Mouse (Mus musculus) embryonic stem cell, embryonic (primary cell): Measurements from ENCODE around the gene Gm21987.

Experiments
- CTCF ChIA-PET, 4 experiments: fragments of 300-600 bp in 2 of 4; fragments of 350-600 bp in 2 of 4; sonication (Branson Sonifier 250); formaldehyde crosslinking; loops; one replicate each; lab custom pipeline; 2022; ENCODE audit warnings: inconsistent platforms in 2 of 4; lab: Charles Lee
- POLR2A ChIA-PET, 4 experiments: fragments of 300-600 bp in 2 of 4; fragments of 350-600 bp in 2 of 4; sonication (Branson Sonifier 250); formaldehyde crosslinking; loops; one replicate each; lab custom pipeline; 2022; ENCODE audit warnings: antibody characterized with exemption in 4 of 4, inconsistent platforms in 1 of 4; lab: Charles Lee

The Gm21987 gene

DNA sequence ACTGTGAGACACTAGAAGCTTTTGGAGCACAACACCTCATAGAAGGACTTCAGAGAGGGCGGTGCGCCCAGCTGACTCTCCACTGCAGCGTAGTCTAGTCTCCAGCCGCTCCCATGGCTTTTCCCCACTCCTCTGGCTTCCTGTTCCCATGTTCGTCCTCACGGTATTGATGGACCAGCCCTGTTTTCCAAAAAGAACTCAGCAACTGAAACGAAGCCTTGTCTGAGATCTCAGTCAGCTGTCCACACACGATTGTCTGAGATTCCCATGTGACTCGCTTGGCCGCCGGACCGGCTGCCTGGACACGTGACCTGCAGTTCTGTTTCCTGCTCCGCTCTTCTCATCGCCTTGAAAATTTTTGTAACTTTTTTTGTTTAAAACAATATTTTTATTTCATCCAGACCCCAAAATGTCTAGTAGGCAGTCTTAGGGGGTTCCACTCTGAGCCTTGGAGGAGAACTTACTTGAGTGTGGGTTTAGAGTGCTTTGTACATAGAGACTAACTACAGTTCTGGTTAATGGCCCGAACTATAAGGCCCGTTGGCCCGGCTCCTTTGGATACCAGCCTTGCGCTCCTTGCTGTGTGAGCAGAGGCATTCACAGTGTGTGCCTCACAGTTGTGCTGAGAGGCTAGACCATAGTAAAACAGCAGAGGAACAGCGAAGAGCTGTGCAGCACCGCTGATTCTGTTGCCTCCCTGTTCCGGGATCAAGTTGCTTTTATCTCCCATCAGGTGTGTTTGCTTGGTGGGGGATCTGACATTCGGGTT, 45.5 kb downstream of the Gm21987 start:
- CTCF ChIA-PET: interaction anchor here in 2 of 4 experiments (0.6 to 1.0 kb wide), 2 partner anchors 90 to 104 kb away, joined by 3 to 5 read pairs; no protein-coding TSS in a partner anchor
- POLR2A ChIA-PET: interaction anchor here in 3 of 4 experiments (0.6 to 10.5 kb wide), 38 partner anchors 7 to 323 kb away, joined by 3 to 104 read pairs (median 4); partner anchors contain the start of genes Cox17 (in 2 of the 3), Gm21987 (in 2 of the 3) and Tmem39a (in 1 of the 3)

DNA sequence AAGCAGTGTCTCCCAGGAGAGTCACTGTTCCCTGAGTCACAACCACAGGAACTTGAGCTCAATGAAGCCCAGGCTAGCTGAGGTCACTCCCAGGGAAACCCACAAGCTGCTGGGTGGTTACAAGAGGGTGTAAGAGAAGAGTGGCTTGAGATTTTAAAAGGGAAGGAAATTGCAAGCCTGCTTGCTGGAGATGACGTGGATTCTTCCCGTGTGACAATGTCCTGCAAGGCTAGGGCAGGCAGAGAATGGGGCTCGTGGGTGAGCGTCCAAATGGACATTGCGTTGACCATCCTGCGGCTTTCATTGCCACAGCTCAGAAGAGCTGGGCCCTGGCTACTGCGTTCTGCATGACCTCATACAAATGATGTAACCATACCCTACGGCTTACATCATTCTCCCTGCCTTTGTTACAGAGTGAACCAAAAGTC, 47.4 kb downstream of the Gm21987 start:
- ChIA-PET POLR2A (interaction anchor here (0.6 to 10.5 kb wide), 38 partner anchors 9 to 306 kb away, joined by 3 to 104 read pairs (median 4); partner anchors contain the start of genes Adprh (in 3 of the 4), Cox17 (in 2 of the 4), Gm21987 (in 2 of the 4) and Gsk3b (in 1 of the 4)), CTCF (interaction anchor here in 1 of 4 experiments (0.5 to 0.6 kb wide), 2 partner anchors 714 to 1358 kb away, joined by 4 read pairs; no protein-coding TSS in a partner anchor)

DNA sequence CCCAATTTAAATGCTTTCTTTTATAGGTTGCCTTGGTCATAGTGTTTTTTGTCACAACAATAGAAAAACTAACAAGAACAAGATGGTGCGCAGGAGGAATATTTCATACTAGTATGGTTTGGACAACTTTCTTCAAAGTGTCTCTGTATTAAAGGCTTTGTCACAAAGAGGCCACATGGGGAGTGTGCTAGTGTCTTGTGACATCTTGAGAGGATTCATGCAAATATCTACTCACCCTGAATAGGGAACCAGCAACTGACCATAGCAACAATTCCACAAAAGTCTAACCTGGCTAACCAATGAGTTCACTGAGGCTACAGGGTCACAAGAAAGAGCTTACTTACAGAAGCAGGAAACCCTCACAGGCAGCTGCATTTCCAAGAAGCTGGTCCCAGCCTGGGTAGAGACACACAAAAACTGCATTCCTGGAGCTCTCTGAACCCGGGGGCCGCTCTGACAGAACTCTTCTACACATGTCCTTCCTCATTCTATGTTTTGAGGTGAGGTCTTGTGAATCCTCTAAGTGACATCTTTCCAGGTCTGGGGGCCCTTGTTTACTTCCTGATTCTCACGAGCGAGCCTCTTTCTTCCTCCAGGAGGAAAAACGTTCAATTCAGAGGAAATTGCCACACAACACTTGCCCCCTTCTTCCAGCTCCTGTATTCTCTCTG, 48.4 kb downstream of the Gm21987 start:
- ChIA-PET CTCF (interaction anchor here in 2 of 4 experiments (0.6 kb wide), 2 partner anchors 12 to 88 kb away, joined by 3 read pairs; no protein-coding TSS in a partner anchor), POLR2A (interaction anchor here (0.6 to 10.5 kb wide), 32 partner anchors 11 to 307 kb away, joined by 3 to 104 read pairs (median 4); partner anchors contain the start of genes Adprh (in 2 of the 4), Cox17 (in 1 of the 4), Gm21987 (in 1 of the 4) and Gsk3b (in 1 of the 4))

DNA sequence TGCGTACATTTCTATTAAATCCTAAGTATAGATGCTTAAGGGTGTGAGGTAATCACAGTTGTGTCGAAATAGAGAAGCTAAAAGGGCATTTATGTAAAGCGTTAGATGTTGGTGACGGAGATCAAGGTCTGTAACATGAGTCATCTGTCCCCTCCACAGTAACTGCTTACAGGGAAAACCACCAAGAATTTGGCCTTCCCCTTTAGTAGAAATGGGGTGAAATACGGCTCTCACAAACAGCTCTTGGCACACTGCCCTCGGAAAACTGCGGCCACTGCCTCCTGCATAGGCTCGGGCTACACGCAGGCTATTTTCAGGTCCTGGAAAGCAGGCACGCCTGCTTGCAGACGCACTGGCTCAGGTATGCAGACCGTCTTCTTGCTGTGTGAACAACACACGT, 49.3 kb downstream of the Gm21987 start:
- ChIA-PET POLR2A (interaction anchor here in 3 of 4 experiments (0.6 to 10.5 kb wide), 17 partner anchors 10 to 147 kb away, joined by 3 to 104 read pairs (median 7); partner anchors contain the start of genes Cox17 (in 1 of the 3), Gm21987 (in 1 of the 3) and Maats1 (in 1 of the 3)), CTCF (interaction anchor here in 1 of 4 experiments (0.6 kb wide), 1 partner anchor 87 kb away, joined by 3 read pairs; no protein-coding TSS in a partner anchor)

DNA sequence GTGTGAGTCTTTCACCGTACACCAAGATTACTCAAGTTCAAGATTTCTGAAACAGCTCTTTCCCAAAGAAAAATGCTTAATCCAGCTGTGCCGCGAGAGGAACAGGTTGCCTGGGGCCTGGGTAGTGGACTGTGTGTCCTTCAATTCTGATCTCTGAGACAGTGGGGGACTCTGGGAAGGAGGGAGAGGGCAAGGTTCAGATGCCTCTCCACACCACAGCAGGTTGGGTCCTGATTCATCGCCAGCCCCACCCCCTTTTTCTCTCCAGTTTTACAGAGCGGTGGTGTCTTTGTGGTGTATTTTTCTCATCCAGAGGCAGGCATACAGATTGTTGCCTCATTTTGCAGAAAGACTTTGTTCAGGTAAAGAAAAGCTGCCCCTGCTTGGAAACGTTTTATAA, 51.4 kb downstream of the Gm21987 start:
- POLR2A ChIA-PET: interaction anchor here in 2 of 4 experiments (0.5 to 10.5 kb wide), 9 partner anchors 8 to 1468 kb away, joined by 3 to 104 read pairs (median 6); partner anchors contain the start of gene Cd80 (in 1 of the 2)
- CTCF ChIA-PET: no interaction called here

DNA sequence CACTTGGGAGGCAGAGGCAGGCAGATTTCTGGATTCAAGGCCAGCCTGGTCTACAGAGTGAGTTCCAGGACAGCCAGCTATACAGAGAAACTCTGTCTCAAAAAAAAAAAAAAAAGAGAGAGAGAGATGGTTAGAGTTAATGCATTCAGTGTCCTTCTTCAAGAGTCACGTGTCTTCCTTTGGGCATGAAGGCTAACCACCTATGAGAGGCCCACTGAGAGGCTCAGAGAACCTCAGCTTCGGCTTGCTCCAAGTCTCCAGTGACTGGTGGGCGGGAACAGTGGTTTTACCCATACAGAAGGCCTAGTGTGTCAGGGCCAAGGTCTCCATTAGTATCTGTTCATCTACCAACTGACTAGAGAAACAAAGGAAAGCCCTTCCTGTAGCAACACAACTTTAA, 52.2 kb downstream of the Gm21987 start:
- ChIA-PET CTCF (no interaction called here), POLR2A (interaction anchor here in 2 of 4 experiments (0.6 to 10.5 kb wide), 20 partner anchors 7 to 1467 kb away, joined by 3 to 97 read pairs (median 6); partner anchors contain the start of genes Cd80 (in 1 of the 2), Cox17 (in 1 of the 2), Gm21987 (in 1 of the 2) and Timmdc1 (in 1 of the 2))

DNA sequence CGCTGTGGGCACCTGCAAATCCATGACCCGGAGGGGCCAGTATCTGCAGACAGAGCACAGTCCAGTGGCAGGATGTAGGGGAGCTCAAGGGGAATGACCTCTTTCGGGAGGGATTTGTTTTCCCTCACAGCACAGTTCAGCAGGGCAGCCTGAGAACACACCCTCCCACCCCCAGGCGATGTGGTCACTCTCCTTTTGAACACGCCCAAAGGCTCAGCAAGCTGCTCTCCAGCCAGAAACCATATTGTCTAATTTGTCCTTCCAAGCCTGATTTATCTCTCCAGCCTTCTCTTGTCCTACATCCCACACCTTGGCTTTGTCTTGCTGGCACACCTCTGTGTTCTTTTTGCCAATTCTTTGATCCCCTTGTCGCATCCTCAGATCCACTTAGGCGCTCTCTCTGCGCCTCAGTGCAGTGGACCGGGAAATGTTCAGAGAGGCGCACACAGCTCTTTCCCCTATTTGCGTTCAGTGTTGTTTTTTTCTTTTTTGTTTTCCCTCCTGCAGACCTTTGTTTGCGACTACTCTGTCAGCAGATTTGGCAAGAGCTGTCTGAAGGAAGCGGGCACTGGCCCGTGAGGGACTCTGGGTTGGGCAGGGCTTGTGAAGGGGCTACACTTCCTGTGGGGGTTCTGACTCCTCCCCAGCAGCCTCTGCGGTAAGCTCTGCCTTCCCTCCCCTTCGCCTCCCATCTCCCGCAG, 52.8 kb downstream of the Gm21987 start:
- ChIA-PET CTCF (interaction anchor here in 1 of 4 experiments (1.3 kb wide), 1 partner anchor 15 kb away, joined by 3 read pairs; no protein-coding TSS in a partner anchor), POLR2A (interaction anchor here (0.5 to 10.5 kb wide), 31 partner anchors 6 to 311 kb away, joined by 3 to 97 read pairs (median 4); partner anchors contain the start of genes Timmdc1 (in 2 of the 4), Adprh (in 1 of the 4), Cox17 (in 1 of the 4) and Gm21987 (in 1 of the 4))

DNA sequence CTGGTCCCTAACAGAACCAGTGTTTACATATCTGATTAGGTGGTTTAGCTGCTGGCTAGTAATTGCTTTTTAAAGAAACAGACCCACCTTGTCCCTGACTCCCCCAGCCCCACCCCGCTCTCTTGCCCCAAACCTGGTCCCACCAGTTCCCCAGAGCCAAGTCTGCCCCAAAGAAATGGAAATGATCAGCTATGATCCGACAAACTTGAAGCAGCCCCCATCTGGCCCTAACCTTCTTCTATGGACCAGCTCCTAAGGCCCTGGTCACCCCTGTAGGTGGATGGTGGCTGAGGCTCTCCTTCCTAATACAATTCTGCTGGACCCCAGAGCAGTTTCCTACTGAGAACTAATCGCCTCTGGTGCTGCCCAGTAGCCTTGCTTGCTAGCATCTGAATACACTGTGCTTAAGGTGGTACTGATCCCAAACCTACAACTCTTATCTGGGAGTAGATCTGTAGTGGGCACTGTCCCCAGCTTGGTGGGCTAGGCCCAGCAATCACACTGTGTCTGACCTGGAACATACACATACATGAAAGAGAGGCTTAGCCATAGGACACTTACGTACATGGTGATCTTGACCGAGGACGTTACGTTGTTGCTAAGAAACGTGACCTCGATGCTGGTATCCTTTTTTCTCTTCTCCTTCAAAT, 53.6 kb downstream of the Gm21987 start:
- ChIA-PET POLR2A (interaction anchor here in 3 of 4 experiments (0.5 to 10.5 kb wide), 27 partner anchors 9 to 311 kb away, joined by 3 to 58 read pairs (median 4); partner anchors contain the start of genes Timmdc1 (in 2 of the 3), Adprh (in 1 of the 3), Cox17 (in 1 of the 3) and Gm21987 (in 1 of the 3)), CTCF (interaction anchor here in 1 of 4 experiments (1.3 kb wide), 1 partner anchor 14 kb away, joined by 3 read pairs; no protein-coding TSS in a partner anchor)

DNA sequence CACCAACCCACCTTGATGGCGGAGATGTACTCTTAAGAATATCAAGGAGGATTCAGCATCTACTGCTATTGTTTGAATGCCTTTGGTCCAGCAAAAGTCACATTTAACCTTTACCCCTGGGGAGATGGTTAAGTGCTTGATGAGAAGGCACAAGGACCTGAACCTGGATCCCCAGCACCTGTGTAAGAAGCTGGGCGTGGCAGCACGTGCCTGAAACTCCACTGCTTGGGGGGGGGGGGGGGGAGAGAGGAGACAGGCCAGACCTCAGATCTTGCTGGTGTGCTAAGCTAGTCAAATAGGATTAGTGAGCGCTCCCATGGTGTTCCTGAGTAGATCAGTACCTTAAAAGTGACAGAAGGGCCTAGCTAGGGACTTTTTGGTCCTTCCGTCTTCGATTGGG, 54.6 kb downstream of the Gm21987 start:
- ChIA-PET CTCF (no interaction called here), POLR2A (interaction anchor here in 2 of 4 experiments (0.6 to 1.5 kb wide), 7 partner anchors 9 to 157 kb away, joined by 3 to 7 read pairs (median 4); partner anchors contain the start of gene Tmem39a (in 1 of the 2))

DNA sequence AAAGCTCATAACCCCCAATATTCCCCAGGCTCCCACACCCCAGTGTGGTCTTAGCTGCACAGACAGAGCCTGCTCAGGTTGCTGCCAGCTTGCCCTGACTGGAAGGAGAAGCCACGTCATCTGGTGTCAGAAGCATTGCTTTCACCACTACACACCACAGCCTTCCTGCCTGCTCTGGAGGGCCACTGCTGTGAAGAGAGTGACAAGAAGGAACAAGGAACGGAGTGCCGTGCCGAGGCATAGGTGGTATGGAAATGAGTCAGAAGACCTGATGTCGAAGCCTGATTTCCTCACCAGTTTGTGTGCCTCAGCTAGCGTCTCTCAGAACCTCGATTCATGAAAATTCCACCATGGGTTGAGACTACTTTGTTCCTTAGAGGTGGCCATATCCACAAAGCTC, 56.8 kb downstream of the Gm21987 start:
- ChIA-PET CTCF (no interaction called here), POLR2A (interaction anchor here in 2 of 4 experiments (0.5 to 6.7 kb wide), 9 partner anchors 8 to 450 kb away, joined by 3 to 104 read pairs (median 3); no protein-coding TSS in a partner anchor)

DNA sequence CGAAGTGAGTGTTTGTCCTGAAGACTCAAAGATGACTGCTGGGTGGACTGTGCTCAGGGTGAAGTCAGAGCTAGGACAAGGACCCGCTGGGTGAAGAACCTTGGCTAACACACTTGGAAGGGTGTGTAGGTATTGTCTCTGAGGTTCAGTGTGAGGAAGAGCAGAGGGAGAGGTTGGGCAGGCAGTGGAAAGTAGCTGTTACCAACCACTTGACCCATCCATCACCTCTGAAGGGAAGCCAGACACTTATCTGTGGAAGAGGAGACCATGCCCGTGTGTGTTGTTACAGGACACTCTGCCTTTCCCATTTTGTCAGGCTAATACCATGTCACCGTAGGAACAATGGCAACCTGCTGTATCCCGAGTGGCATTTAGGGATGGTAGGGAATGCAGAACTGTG, 59.5 kb downstream of the Gm21987 start:
- ChIA-PET POLR2A (interaction anchor here in 3 of 4 experiments (0.7 to 6.7 kb wide), 52 partner anchors 9 to 318 kb away, joined by 3 to 104 read pairs (median 6); partner anchors contain the start of genes Adprh (in 3 of the 3), Cox17 (in 2 of the 3), Gm21987 (in 2 of the 3) and Maats1 (in 2 of the 3)), CTCF (interaction anchor here in 2 of 4 experiments (0.6 to 1.4 kb wide), 2 partner anchors 61 to 77 kb away, joined by 3 read pairs; no protein-coding TSS in a partner anchor)

DNA sequence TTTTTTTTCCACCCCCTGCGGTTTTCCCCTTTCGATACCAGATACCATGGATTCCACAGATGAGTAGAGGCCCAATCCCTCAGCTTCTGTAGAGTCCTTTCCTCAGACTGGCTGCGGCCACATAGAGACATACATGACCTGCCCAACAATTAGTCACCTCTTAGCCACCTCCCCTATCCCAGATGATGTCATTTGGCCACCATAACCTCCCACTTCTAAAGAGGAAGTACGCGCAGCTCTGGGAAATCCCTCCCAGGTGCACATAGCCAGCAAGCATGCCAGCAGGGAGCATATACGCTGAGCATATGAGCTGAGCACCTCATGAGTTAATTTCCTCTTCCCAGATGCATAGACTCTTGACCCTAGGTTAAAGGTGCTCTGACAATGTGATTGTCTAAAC, 59.9 kb downstream of the Gm21987 start:
- ChIA-PET CTCF (interaction anchor here (0.6 to 1.4 kb wide), 5 partner anchors 12 to 493 kb away, joined by 3 to 5 read pairs (median 3); no protein-coding TSS in a partner anchor), POLR2A (interaction anchor here (0.5 to 6.7 kb wide), 66 partner anchors 8 to 318 kb away, joined by 3 to 104 read pairs (median 5); partner anchors contain the start of genes Adprh (in 3 of the 4), Cox17 (in 2 of the 4), Gm21987 (in 2 of the 4) and Maats1 (in 2 of the 4))

DNA sequence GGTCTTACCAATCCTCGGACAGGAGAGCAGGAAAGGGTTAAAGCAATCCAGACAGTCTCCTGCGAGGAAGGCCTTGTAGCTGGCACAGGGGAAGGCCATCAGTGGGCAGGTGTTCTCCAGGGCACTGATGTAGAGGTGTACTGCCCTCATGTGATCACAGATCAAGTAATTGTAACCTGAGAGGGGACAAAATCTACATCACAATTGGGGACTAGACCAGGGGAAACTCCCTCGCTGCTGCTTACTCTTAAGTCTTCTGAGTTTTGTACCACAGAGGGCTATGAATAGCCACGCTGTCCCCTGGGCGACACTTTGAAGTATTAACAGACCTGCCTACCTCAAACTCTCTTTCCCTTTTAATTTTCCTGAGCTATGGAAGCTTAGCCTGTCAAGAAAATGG, 60.7 kb downstream of the Gm21987 start:
- POLR2A ChIA-PET: interaction anchor here (0.6 to 6.7 kb wide), 63 partner anchors 7 to 319 kb away, joined by 3 to 104 read pairs (median 4); partner anchors contain the start of genes Adprh (in 2 of the 4), Pla1a (in 2 of the 4), Cd80 (in 1 of the 4) and Gsk3b (in 1 of the 4)
- CTCF ChIA-PET: interaction anchor here in 3 of 4 experiments (0.6 to 1.4 kb wide), 5 partner anchors 13 to 134 kb away, joined by 3 to 6 read pairs (median 4); no protein-coding TSS in a partner anchor

DNA sequence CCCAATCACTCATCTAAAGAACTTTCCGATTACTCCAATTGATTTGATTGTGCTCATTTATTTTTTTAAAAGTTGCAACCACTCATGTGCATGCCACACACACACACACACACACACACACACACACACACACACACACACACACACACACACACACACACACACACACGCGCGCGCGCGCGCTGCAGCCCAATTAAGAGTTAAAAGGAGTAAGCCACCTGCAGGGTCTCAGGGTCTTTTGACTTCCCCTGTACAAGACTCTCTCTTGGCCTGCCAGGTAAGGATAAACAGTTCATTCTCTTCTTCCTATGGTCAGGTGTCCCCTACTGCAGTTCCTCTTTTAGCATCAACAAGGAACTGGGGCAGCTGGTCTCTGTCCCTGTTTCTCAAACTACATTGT, 61.6 kb downstream of the Gm21987 start:
- POLR2A ChIA-PET: interaction anchor here in 3 of 4 experiments (0.9 to 6.7 kb wide), 25 partner anchors 8 to 320 kb away, joined by 3 to 104 read pairs (median 11); partner anchors contain the start of genes Adprh (in 2 of the 3), Gsk3b (in 1 of the 3), Pla1a (in 1 of the 3) and Tmem39a (in 1 of the 3)
- CTCF ChIA-PET: interaction anchor here in 1 of 4 experiments (0.7 kb wide), 1 partner anchor 37 kb away, joined by 6 read pairs; no protein-coding TSS in a partner anchor
